Mouse (Mus musculus) C2C12 (cell line): ENCODE measurements around the gene Tomm34.

Experiments
- CTCF ChIP-seq: IDR thresholded peaks from one replicate; pipeline ENCODE4 v1.5.1; 2011; ENCODE audit not compliant: control insufficient read depth, insufficient read depth, insufficient read length
- MAX ChIP-seq: IDR thresholded peaks from one replicate; pipeline ENCODE4 v1.6.1; 2011; ENCODE audit warnings: mild to moderate bottlenecking, control low read depth
- MYOD1 ChIP-seq: IDR thresholded peaks from one replicate; pipeline ENCODE4 v1.6.1; 2011; ENCODE audit warnings: low read depth; ENCODE audit not compliant: control insufficient read depth, insufficient read length
- USF1 ChIP-seq: IDR thresholded peaks from one replicate; pipeline ENCODE4 v1.6.1; 2011; ENCODE audit warnings: low read depth, mild to moderate bottlenecking, control low read depth, moderate library complexity

GRCm38 (mm10) chr2:164007547-164007946, 63.4 kb downstream of the Tomm34 start:
- no peak for TF ChIP-seq MYOD1
- TF ChIP-seq CTCF = no peak
- TF ChIP-seq USF1 = no peak
- no peak for TF ChIP-seq MAX
